Mouse (Mus musculus): ENCODE measurements around the gene Gm21748.
"Not testable (repeated sequence)": the region's sequence is repeated elsewhere in the genome, so short reads cannot be mapped to it uniquely, and the experiment has no call there.

The Gm21748 gene

DNA sequence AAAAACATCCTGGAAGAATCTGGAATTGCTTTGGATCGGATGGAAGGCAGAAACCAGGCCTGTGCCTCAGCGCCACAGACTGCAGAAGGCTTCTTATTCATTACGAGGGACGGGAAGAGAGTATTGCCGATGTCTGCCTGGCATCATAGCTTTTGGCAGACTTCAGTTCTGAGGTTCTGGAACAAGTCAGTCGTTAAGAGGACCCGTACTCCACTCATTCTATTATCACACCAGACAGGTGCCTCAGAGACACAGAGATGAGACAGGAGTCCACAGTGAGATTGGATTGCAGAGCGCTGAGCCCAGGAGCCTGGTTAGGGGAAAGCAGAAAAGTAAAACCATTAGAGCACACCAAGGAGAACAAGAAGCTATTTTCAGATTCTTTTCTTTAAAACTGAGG is at the start of gene Gm21748:
Gene Gm21748, minus strand, starts transcription at position 101 of the 400 bp plus-strand sequence.
- not testable (repeated sequence) for DNase-seq

Measured in cerebellum, adult 11 months (tissue).